Mouse (Mus musculus): ENCODE measurements around the gene Usp17ld. TPM values are rescaled to one million over a fixed set of nuclear protein-coding genes. Genes with fewer than 3 reads are reported as not detected.

Usp17ld gene
- not detected in 2 replicates for total RNA-seq (2023)

DNA sequence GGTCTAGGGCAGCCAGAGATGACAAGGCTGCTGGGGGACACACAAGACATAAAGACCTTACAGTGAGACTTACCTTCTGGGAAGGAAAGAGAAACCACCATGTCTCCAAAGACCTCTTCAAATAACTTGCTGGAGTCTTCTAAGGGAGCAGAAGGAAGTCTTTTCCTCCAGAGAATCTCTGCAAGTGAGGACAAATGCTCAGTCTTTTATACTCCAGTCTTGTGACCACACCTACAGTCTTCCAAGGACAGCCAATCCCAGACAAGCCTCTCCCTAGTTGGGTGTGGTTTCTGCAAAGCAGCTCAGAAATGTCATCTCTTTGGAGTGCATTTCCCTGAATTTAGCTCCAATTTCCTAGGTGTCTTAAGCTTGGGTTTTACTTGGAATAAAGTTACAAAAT lies at the start of gene Usp17ld:
TSS of gene Usp17ld (minus strand) at position 101 of the 400 bp plus-strand sequence.

GRCm38 (mm10) chr7:103216696-103217095 lies 35.6 kb downstream of the Usp17ld start, which contains the start of gene Olfr594:
Gene Olfr594, plus strand, starts transcription at chr7:103216996.

GRCm38 (mm10) chr7:103211562-103211961 lies 40.7 kb downstream of the Usp17ld start, which contains the start of gene Olfr593:
Gene Olfr593, plus strand, starts transcription at chr7:103211862.

Other genes with a start within 250 kb of the Usp17ld start
- gene Olfr582, start 214.5 kb downstream of the Usp17ld start, total RNA-seq (2023): not detected in 2 replicates
- not detected in 2 replicates for gene Olfr583, start 201.2 kb downstream of the Usp17ld start, total RNA-seq (2023)
- not detected in 2 replicates for gene Olfr584, start 170.6 kb downstream of the Usp17ld start, total RNA-seq (2023)
- not detected in 2 replicates for gene Olfr585, start 154.8 kb downstream of the Usp17ld start, total RNA-seq (2023)
- not detected in 2 replicates for gene Olfr586, start 126.9 kb downstream of the Usp17ld start, total RNA-seq (2023)
- gene Olfr588-ps1, start 111.6 kb downstream of the Usp17ld start, total RNA-seq (2023): not detected in 2 replicates
- gene Olfr589, start 96.1 kb downstream of the Usp17ld start, total RNA-seq (2023): not detected in 2 replicates
- gene Olfr591, start 74.2 kb downstream of the Usp17ld start, total RNA-seq (2023): not detected in 2 replicates
- gene Olfr592, start 67.7 kb downstream of the Usp17ld start, total RNA-seq (2023): not detected in 2 replicates
- not detected in 2 replicates for gene Olfr593, start 40.6 kb downstream of the Usp17ld start, total RNA-seq (2023)
- not detected in 2 replicates for gene Olfr594, start 35.5 kb downstream of the Usp17ld start, total RNA-seq (2023)
- not detected in 2 replicates for gene Olfr596, start 53.1 kb upstream of the Usp17ld start, total RNA-seq (2023)
- gene Olfr597, start 63.8 kb upstream of the Usp17ld start, total RNA-seq (2023): not detected in 2 replicates
- gene Olfr598, start 71.1 kb upstream of the Usp17ld start, total RNA-seq (2023): not detected in 2 replicates
- not detected in 2 replicates for gene Olfr599, start 83.4 kb upstream of the Usp17ld start, total RNA-seq (2023)
- gene Olfr600, start 97.2 kb upstream of the Usp17ld start, total RNA-seq (2023): not detected in 2 replicates
- not detected in 2 replicates for gene Olfr601, start 110.2 kb upstream of the Usp17ld start, total RNA-seq (2023)
- gene Olfr603, start 133.7 kb upstream of the Usp17ld start, total RNA-seq (2023): not detected in 2 replicates
- gene Usp17lc, start 162.6 kb upstream of the Usp17ld start, total RNA-seq (2023): not detected in 2 replicates
- gene Olfr605, start 192.9 kb upstream of the Usp17ld start, total RNA-seq (2023): not detected in 2 replicates
- gene Olfr606, start 196.5 kb upstream of the Usp17ld start, total RNA-seq (2023): not detected in 2 replicates
- not detected in 2 replicates for gene Olfr607, start 211.6 kb upstream of the Usp17ld start, total RNA-seq (2023)
- not detected in 2 replicates for gene Olfr608, start 217.4 kb upstream of the Usp17ld start, total RNA-seq (2023)
- not detected in 2 replicates for gene Olfr609, start 245.6 kb upstream of the Usp17ld start, total RNA-seq (2023)

All from neutrophil, adult 65 days (primary cell).